Mouse (Mus musculus): Measurements from ENCODE around the gene Syvn1.

DNA sequence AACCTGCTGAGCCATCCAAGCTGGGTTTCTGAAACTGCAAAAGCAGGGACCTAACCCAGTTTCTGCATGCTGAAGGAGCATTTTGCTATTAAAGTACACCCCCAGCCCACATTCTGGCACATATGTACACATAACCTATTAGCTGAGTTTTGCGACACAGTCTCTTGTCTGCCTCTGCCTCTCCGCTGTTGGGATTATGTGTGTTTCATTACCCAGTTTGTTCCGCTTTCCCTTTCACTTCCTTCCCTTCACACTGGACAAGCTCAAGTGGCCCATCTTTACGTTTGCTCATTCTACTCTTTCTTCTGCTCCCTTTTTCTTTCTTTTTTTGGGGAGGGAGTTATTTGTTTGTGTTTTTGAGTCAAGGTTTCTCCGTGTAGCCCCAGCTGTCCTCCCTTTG, 27.5 kb downstream of the Syvn1 start:
- no peak for TF ChIP-seq CTCF (IDR thresholded peaks at IDR 0.05; ENCODE audit: insufficient read depth, low read length)
- no peak for TF ChIP-seq POLR2A (IDR thresholded peaks at IDR 0.05; ENCODE audit: borderline replicate concordance, extremely low read depth, low read depth, low read length)

Data from lung, adult 2 months (tissue).